Mouse (Mus musculus): ENCODE measurements around the gene Elk1. TPM values are rescaled to one million over a fixed set of nuclear protein-coding genes. Genes with fewer than 3 reads are reported as not detected.

Gene Elk1
- polyA plus RNA-seq, 1 experiment from 2014 or later, result 7.7 TPM

DNA sequence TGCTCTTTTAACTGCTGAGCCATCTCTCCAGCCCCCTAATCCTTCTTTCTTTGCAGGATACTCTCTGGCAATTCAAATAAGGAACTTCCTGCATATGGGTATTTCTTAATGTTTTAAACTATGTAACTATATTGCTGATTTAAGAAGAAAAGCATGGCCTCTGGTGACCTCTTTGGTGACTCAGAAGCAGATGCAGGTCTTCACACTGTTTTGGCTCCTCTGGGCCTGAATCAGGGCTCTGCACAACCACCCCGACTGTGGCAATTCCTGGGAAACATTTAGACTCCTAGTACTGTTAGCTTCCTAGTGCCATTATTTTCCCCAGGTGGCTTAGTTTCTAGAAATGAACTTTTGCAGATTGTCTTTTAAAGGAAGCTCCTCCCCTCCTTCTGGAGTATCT, 26.9 kb downstream of the Elk1 start:
- peaks cover 8% of the 10 kb centered on the region; the same call in 1 of the 2 replicates for H3K27me3 ChIP-seq (ENCODE audit: control insufficient read depth, insufficient read depth, low read length)
- no peak overlapping the region for H3K4me3 ChIP-seq (ENCODE audit: low read depth, low read length)
- H3K27ac ChIP-seq (ENCODE audit: low read depth, low read length), result no peak overlapping the region
- H3K4me1 ChIP-seq (ENCODE audit: control insufficient read depth, insufficient read depth, low read length), result no peaks in the 10 kb centered on the region
- no peak overlapping the region for H3K4me2 ChIP-seq
- H3K36me3 ChIP-seq (ENCODE audit: control insufficient read depth, insufficient read depth, low read length), result no peaks in the 10 kb centered on the region
- H3K9me3 ChIP-seq (replicated peaks; ENCODE audit: control insufficient read depth, low read length), result no peaks in the 10 kb centered on the region
- H3K9ac ChIP-seq (ENCODE audit: low read depth, low read length), result no peak overlapping the region
- no peak for ATAC-seq (replicated peaks; ENCODE audit: insufficient number of reproducible peaks, low FRiP score, low TSS enrichment)
- WGBS (ENCODE audit: insufficient replicate concordance), result 75% methylated on average over 1 of the region's 1 CpGs

DNA sequence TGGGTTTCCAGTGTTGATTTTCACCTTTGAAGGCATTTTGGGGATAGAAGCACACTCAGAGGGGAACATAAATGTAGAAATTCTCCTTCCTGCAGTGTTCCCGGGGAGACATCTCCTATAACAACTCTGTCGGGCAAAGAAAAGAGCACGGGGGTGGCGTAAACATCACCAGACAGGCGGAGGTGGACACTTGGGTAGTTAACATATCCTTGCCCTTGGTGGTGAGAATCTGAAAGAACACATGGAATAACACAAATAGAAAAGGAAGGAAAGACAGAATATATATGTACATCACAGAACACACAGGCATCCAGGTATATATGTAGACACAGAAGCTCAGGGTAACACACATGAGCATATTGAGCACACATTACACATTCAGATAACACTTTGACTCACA, 29.0 kb downstream of the Elk1 start:
- no peaks in the 10 kb centered on the region for H3K9me3 ChIP-seq (replicated peaks; ENCODE audit: control insufficient read depth, low read length)
- no peak for ATAC-seq (replicated peaks; ENCODE audit: insufficient number of reproducible peaks, low FRiP score, low TSS enrichment)
- peak overlapping the region; percentile 72 for H3K4me2 ChIP-seq
- no peaks in the 10 kb centered on the region for H3K36me3 ChIP-seq (ENCODE audit: control insufficient read depth, insufficient read depth, low read length)
- H3K27me3 ChIP-seq (ENCODE audit: control insufficient read depth, insufficient read depth, low read length), result peaks cover 8% of the 10 kb centered on the region; the same call in 1 of the 2 replicates
- no peak overlapping the region for H3K27ac ChIP-seq (ENCODE audit: low read depth, low read length)
- H3K9ac ChIP-seq (ENCODE audit: low read depth, low read length), result no peak overlapping the region
- H3K4me3 ChIP-seq (ENCODE audit: low read depth, low read length), result no peak overlapping the region
- no peaks in the 10 kb centered on the region for H3K4me1 ChIP-seq (ENCODE audit: control insufficient read depth, insufficient read depth, low read length)
- 38% methylated on average over 5 of the region's 5 CpGs for WGBS (ENCODE audit: insufficient replicate concordance)

DNA sequence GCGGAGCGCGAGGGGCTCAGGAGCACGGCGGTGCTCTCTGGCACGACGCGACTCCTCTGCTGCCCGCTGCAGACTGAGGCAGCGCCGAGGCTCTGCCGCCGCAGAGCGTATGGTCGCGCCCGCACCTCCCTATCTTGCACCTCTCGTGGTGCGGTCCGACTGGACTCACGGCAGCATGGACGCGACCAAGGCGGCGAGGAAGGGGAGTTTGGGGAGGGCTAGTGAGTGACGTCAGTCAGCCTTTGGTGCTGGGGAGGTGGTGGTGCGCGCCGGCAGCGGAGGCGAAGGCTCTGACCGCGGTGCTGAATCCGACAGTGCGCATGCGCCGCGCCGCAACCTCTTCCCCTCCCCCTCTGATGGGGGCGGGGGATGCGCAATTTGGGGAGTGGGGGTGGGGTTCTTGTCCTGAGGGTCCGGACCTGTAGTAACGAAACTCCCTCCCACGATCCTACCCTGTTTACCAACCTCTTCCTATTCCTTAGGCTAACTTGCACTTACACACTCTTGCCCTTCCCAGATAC, 29.5 kb downstream of the Elk1 start, which contains the start of gene Syn1:
Syn1 (minus strand) TSS at position 161 of the 521 bp plus-strand sequence.
- peak; percentile 79 for ATAC-seq (replicated peaks; ENCODE audit: insufficient number of reproducible peaks, low FRiP score, low TSS enrichment)
- H3K4me3 ChIP-seq (ENCODE audit: low read depth, low read length), result peak within 1 kb of the TSS; percentile 38
- no peaks in the 10 kb centered on the region for H3K36me3 ChIP-seq (ENCODE audit: control insufficient read depth, insufficient read depth, low read length)
- peak within 1 kb of the TSS; percentile 72 for H3K4me2 ChIP-seq
- no peaks in the 10 kb centered on the region for H3K9me3 ChIP-seq (replicated peaks; ENCODE audit: control insufficient read depth, low read length)
- H3K27me3 ChIP-seq (ENCODE audit: control insufficient read depth, insufficient read depth, low read length), result peaks cover 8% of the 10 kb centered on the region; the same call in 1 of the 2 replicates
- H3K4me1 ChIP-seq (ENCODE audit: control insufficient read depth, insufficient read depth, low read length), result no peaks in the 10 kb centered on the region
- no peak within 1 kb of the TSS for H3K27ac ChIP-seq (ENCODE audit: low read depth, low read length)
- H3K9ac ChIP-seq (ENCODE audit: low read depth, low read length), result no peak within 1 kb of the TSS
- WGBS (ENCODE audit: insufficient replicate concordance), result 11% methylated on average over 38 of the region's 44 CpGs

DNA sequence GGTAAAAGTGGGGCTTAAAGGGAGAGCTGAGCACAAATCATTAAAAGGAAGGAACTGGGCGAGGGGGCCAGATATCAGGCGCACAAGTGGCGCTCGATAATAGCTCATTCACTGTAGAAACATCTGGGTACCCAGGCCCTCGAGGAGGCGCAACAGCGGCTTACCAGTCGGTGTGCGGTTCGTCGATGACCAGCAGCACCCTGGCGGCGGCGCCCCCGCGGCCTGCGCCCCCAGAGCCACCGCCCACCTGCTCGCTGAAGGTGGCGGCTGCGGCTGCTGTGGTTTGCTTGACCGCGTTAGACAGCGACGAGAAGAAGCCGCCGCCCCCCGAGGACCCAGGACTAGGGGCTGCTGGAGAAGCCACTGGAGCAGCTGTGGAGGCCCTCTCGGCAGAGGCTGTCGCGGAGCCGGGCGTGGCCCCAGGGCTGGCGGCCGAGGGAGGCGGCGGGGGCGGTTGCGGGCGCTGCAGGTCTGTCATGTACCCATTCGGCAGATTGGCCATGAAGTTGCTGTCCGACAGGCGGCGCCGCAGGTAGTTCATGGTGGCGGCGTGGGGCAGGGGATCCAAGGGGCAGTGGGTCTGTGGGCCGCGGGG, 30.1 kb downstream of the Elk1 start:
- Histone ChIP-seq H3K27me3 (ENCODE audit: control insufficient read depth, insufficient read depth, low read length) (peaks cover 8% of the 10 kb centered on the region; the same call in 1 of the 2 replicates), H3K4me2 (peak overlapping the region; percentile 72), H3K4me1 (ENCODE audit: control insufficient read depth, insufficient read depth, low read length) (no peaks in the 10 kb centered on the region), H3K36me3 (ENCODE audit: control insufficient read depth, insufficient read depth, low read length) (no peaks in the 10 kb centered on the region), H3K9ac (ENCODE audit: low read depth, low read length) (no peak overlapping the region), H3K27ac (ENCODE audit: low read depth, low read length) (no peak overlapping the region), H3K9me3 (replicated peaks; ENCODE audit: control insufficient read depth, low read length) (no peaks in the 10 kb centered on the region), H3K4me3 (ENCODE audit: low read depth, low read length) (peak overlapping the region; percentile 38)
- 10% methylated on average over 32 of the region's 49 CpGs for WGBS (ENCODE audit: insufficient replicate concordance)
- ATAC-seq (replicated peaks; ENCODE audit: insufficient number of reproducible peaks, low FRiP score, low TSS enrichment), result peak; percentile 14; the same call in 1 of the 2 replicates

DNA sequence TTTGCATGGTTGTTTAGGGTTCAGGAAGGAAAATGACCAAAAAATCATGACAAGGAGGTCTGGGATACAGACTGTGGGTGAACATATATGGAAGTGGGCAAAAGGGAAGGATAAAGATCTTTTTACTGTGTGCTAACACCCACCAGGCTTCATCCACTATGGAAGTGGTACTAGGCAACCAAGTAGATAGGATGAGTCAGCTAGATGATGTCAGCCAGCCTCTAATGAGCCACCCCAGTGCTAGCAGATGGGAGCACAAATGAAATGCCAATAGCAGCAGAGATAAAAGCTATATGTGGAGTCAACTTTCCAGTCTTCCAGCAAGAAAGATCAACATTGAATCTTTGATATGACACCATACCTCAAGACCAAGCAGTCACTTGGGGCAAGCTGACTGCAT, 35.3 kb downstream of the Elk1 start:
- Histone ChIP-seq H3K9me3 (replicated peaks; ENCODE audit: control insufficient read depth, low read length) (no peaks in the 10 kb centered on the region), H3K9ac (ENCODE audit: low read depth, low read length) (no peak overlapping the region), H3K4me3 (ENCODE audit: low read depth, low read length) (no peak overlapping the region), H3K27me3 (ENCODE audit: control insufficient read depth, insufficient read depth, low read length) (peaks cover 8% of the 10 kb centered on the region; the same call in 1 of the 2 replicates), H3K36me3 (ENCODE audit: control insufficient read depth, insufficient read depth, low read length) (no peaks in the 10 kb centered on the region), H3K27ac (ENCODE audit: low read depth, low read length) (no peak overlapping the region), H3K4me1 (ENCODE audit: control insufficient read depth, insufficient read depth, low read length) (no peaks in the 10 kb centered on the region), H3K4me2 (no peak overlapping the region)
- ATAC-seq (replicated peaks; ENCODE audit: insufficient number of reproducible peaks, low FRiP score, low TSS enrichment), result no peak

DNA sequence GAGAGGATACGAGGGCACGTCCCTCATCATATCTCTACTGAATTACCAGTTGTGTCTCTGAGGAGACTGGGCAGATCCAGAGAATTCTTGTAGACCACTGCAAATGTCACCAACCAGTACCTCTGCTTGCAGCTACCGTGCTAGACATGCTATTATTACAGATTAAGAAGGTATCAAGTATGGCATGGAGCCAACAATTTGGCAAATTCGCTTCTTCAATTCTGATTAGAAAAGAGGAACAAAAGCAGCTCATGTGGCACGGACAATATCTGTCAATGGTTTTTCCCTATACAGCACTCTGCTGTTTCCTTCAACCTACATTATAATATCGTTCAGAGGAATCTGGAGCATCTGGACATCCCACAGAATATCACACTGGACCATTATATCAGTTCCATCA, 36.7 kb downstream of the Elk1 start:
- H3K36me3 ChIP-seq (ENCODE audit: control insufficient read depth, insufficient read depth, low read length), result no peaks in the 10 kb centered on the region
- H3K4me3 ChIP-seq (ENCODE audit: low read depth, low read length), result no peak overlapping the region
- H3K9ac ChIP-seq (ENCODE audit: low read depth, low read length), result no peak overlapping the region
- WGBS (ENCODE audit: insufficient replicate concordance), result 77% methylated on average over 6 of the region's 6 CpGs
- no peaks in the 10 kb centered on the region for H3K9me3 ChIP-seq (replicated peaks; ENCODE audit: control insufficient read depth, low read length)
- no peak overlapping the region for H3K27ac ChIP-seq (ENCODE audit: low read depth, low read length)
- H3K4me2 ChIP-seq, result no peak overlapping the region
- H3K4me1 ChIP-seq (ENCODE audit: control insufficient read depth, insufficient read depth, low read length), result no peaks in the 10 kb centered on the region
- ATAC-seq (replicated peaks; ENCODE audit: insufficient number of reproducible peaks, low FRiP score, low TSS enrichment), result no peak
- peaks cover 2% of the 10 kb centered on the region; the same call in 1 of the 2 replicates for H3K27me3 ChIP-seq (ENCODE audit: control insufficient read depth, insufficient read depth, low read length)

DNA sequence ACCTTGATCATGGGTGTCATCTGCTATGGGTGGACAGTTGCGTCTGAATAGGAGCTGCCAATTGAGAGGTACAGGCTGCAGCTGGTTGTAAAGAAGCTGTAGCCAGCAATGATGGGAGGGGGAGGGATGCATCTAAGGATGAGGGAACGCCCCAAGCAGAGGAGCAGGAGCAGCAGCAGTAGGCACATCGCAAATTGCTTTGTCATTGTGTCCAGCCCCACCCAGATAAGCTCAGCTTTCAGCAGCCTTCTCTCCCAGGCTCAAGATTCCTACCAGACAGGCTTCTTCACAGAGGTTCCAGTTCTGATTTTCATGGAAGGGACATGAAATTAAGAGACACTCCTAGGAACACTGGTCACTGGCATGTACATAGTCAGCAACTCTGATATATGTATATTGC, 40.3 kb downstream of the Elk1 start:
- no peak overlapping the region for H3K4me3 ChIP-seq (ENCODE audit: low read depth, low read length)
- no peak overlapping the region for H3K9ac ChIP-seq (ENCODE audit: low read depth, low read length)
- no peaks in the 10 kb centered on the region for H3K27me3 ChIP-seq (ENCODE audit: control insufficient read depth, insufficient read depth, low read length)
- no peaks in the 10 kb centered on the region for H3K4me1 ChIP-seq (ENCODE audit: control insufficient read depth, insufficient read depth, low read length)
- no peak overlapping the region for H3K4me2 ChIP-seq
- no peaks in the 10 kb centered on the region for H3K36me3 ChIP-seq (ENCODE audit: control insufficient read depth, insufficient read depth, low read length)
- H3K9me3 ChIP-seq (replicated peaks; ENCODE audit: control insufficient read depth, low read length), result no peaks in the 10 kb centered on the region
- no peak for ATAC-seq (replicated peaks; ENCODE audit: insufficient number of reproducible peaks, low FRiP score, low TSS enrichment)
- 29% methylated on average over 3 of the region's 3 CpGs for WGBS (ENCODE audit: insufficient replicate concordance)
- H3K27ac ChIP-seq (ENCODE audit: low read depth, low read length), result no peak overlapping the region
